Mouse (Mus musculus): Measurements from ENCODE around the gene Slc38a3. TPM values are rescaled to one million over a fixed set of nuclear protein-coding genes. Genes with fewer than 3 reads are reported as not detected.

The Slc38a3 gene
- polyA plus RNA-seq, 2 experiments = 19.7 to 23.5 TPM

DNA sequence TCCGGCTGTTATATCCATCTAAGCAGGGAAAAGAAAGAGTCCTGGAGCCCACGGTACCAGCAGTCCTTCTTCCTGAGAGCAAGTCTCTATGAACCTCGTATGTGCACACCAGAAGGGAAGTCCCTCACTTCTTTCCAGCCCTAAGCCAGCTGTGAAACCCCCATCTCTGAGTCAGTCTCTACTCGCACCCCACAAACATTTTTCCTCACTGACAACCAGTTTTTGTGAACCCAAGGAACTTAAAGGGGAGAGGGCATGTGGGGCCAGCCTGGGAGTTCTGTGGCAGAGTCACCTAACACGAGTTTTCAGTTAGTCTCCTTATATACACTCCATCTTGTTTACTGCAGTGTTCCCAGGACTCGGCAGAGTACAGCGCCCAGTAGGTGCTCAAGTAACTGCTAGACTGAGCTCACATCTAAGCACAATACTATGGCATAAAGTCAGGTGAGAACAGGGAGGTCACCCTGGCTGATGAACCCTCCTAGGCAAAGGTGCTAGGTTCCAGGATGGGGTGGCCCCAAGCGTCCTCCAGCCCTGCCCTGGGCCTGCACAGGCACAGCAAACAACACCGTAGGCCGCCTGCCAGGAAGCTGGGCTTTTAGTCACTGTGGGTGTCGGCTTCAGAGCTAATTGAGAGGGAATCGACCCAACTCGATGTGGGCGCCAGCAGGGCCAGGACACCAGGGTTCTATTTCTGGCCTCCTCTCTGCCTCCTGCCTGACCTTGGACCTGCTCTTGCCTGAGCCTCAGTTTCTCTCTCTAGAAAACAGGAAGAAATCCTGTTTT lies 34.2 kb upstream of the Slc38a3 start:
- Histone ChIP-seq H3K9ac (replicated peaks) (no peak overlapping the region), H3K4me1 (replicated peaks; ENCODE audit: control insufficient read depth in 2 of 2, insufficient read depth in 2 of 2, low read length in 1 of 2) (no peaks in the 10 kb centered on the region; a peak in 1 of 4 replicates), H3K9me3 (ENCODE audit: control insufficient read depth, low read length) (no peaks in the 10 kb centered on the region), H3K27me3 (ENCODE audit: control insufficient read depth, insufficient read depth, low read length) (peaks cover 29% of the 10 kb centered on the region), H3K27ac (no peak overlapping the region), H3K36me3 (replicated peaks; ENCODE audit: control insufficient read depth, insufficient read depth, low read depth) (no peaks in the 10 kb centered on the region), H3K4me2 (ENCODE audit: low read depth) (no peak overlapping the region), H3K4me3 (ENCODE audit: insufficient read depth in 1 of 2, low read depth in 2 of 2, low read length in 2 of 2) (no peak overlapping the region)
- WGBS (ENCODE audit: insufficient replicate concordance) = 47% methylated on average over 14 of the region's 14 CpGs
- TF ChIP-seq CTCF (IDR thresholded peaks at IDR 0.05; ENCODE audit: low read depth) = no peak
- TF ChIP-seq EP300 (IDR thresholded peaks at IDR 0.05; ENCODE audit: low read depth) = no peak
- DNase-seq (ENCODE audit: low read depth in 3 of 3, low spot score in 3 of 3) (no peak), ATAC-seq (ENCODE audit: insufficient read depth) (no peak)

GRCm38 (mm10) chr9:107702606-107703185 lies 33.4 kb upstream of the Slc38a3 start:
- Histone ChIP-seq H3K9ac (replicated peaks) (no peak overlapping the region), H3K4me3 (ENCODE audit: insufficient read depth in 1 of 2, low read depth in 2 of 2, low read length in 2 of 2) (no peak overlapping the region), H3K9me3 (ENCODE audit: control insufficient read depth, low read length) (no peaks in the 10 kb centered on the region), H3K27ac (no peak overlapping the region), H3K4me2 (ENCODE audit: low read depth) (no peak overlapping the region), H3K4me1 (replicated peaks; ENCODE audit: control insufficient read depth in 2 of 2, insufficient read depth in 2 of 2, low read length in 1 of 2) (no peaks in the 10 kb centered on the region; a peak in 1 of 4 replicates), H3K27me3 (ENCODE audit: control insufficient read depth, insufficient read depth, low read length) (peaks cover 21% of the 10 kb centered on the region), H3K36me3 (replicated peaks; ENCODE audit: control insufficient read depth, insufficient read depth, low read depth) (no peaks in the 10 kb centered on the region)
- 60% methylated on average over 3 of the region's 3 CpGs for WGBS (ENCODE audit: insufficient replicate concordance)
- DNase-seq (ENCODE audit: low read depth in 3 of 3, low spot score in 3 of 3) = no peak
- no peak for ATAC-seq (ENCODE audit: insufficient read depth)
- TF ChIP-seq EP300 (IDR thresholded peaks at IDR 0.05; ENCODE audit: low read depth) = no peak
- no peak for TF ChIP-seq CTCF (IDR thresholded peaks at IDR 0.05; ENCODE audit: low read depth)

DNA sequence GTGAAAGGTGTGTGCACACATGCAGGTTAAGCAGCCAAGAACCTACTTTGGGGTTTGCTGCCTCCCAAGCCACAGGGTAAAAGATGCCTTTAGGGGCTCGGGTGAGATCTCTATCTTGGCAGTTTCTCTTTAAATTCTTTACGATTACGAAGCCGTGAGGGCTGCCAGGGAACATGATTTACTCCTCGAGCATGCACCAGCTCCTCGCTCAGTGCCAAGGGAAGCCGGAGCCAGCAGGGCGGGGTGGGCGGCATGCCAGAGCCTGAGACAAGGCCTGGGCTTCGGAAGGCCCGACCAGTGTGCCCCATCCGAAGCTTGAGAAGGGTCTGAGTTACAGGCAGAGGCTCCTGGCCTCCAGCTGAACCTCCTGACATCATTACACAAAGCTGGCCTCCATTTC lies 32.3 kb upstream of the Slc38a3 start:
- peaks cover 0 to 2% of the 10 kb centered on the region in 2 experiments; a peak in 1 of 4 replicates for H3K4me1 ChIP-seq (replicated peaks; ENCODE audit: control insufficient read depth in 2 of 2, insufficient read depth in 2 of 2, low read length in 1 of 2)
- H3K36me3 ChIP-seq (replicated peaks; ENCODE audit: control insufficient read depth, insufficient read depth, low read depth) = no peaks in the 10 kb centered on the region
- H3K27ac ChIP-seq = no peak overlapping the region
- no peak for TF ChIP-seq CTCF (IDR thresholded peaks at IDR 0.05; ENCODE audit: low read depth)
- H3K9ac ChIP-seq (replicated peaks) = no peak overlapping the region
- H3K27me3 ChIP-seq (ENCODE audit: control insufficient read depth, insufficient read depth, low read length) = peaks cover 10% of the 10 kb centered on the region
- DNase-seq (ENCODE audit: low read depth in 3 of 3, low spot score in 3 of 3) (no peak), ATAC-seq (ENCODE audit: insufficient read depth) (no peak)
- no peaks in the 10 kb centered on the region for H3K9me3 ChIP-seq (ENCODE audit: control insufficient read depth, low read length)
- H3K4me3 ChIP-seq (ENCODE audit: insufficient read depth in 1 of 2, low read depth in 2 of 2, low read length in 2 of 2) = no peak overlapping the region
- H3K4me2 ChIP-seq (ENCODE audit: low read depth) = no peak overlapping the region
- WGBS (ENCODE audit: insufficient replicate concordance) = 57% methylated on average over 12 of the region's 12 CpGs

DNA sequence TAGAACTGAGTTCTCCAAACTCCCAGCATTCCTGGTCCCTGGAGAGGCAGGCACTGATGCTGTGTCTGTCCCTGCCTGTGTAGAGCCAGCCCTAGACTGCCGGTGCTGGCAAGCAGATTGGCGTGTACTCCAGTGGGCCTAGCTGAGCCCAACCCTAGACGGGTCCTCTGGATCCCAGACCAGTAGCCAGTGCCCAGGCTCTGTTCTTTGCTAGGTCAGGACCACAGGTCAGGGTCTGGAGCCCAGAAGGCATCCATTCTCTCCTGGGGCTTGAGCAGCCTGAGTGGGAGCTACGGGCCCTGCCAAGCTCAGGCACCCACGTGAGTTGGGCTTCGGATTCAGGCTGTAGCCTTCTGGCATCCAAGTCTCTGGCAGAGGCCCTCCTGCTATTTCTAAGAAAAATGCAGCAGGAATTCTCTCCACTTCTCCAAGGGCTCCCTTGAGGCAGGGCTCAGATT lies 30.8 kb upstream of the Slc38a3 start:
- Histone ChIP-seq H3K9ac (replicated peaks) (no peak overlapping the region), H3K27me3 (ENCODE audit: control insufficient read depth, insufficient read depth, low read length) (no peaks in the 10 kb centered on the region), H3K4me1 (replicated peaks; ENCODE audit: control insufficient read depth in 2 of 2, insufficient read depth in 2 of 2, low read length in 1 of 2) (peaks cover 0 to 2% of the 10 kb centered on the region in 2 experiments; a peak in 1 of 4 replicates), H3K36me3 (replicated peaks; ENCODE audit: control insufficient read depth, insufficient read depth, low read depth) (no peaks in the 10 kb centered on the region), H3K9me3 (ENCODE audit: control insufficient read depth, low read length) (no peaks in the 10 kb centered on the region), H3K4me3 (ENCODE audit: insufficient read depth in 1 of 2, low read depth in 2 of 2, low read length in 2 of 2) (no peak overlapping the region), H3K27ac (no peak overlapping the region), H3K4me2 (ENCODE audit: low read depth) (no peak overlapping the region)
- TF ChIP-seq EP300 (IDR thresholded peaks at IDR 0.05; ENCODE audit: low read depth) = no peak
- no peak for TF ChIP-seq CTCF (IDR thresholded peaks at IDR 0.05; ENCODE audit: low read depth)
- WGBS (ENCODE audit: insufficient replicate concordance) = 50% methylated on average over 6 of the region's 6 CpGs
- no peak for DNase-seq (ENCODE audit: low read depth in 3 of 3, low spot score in 3 of 3)
- no peak for ATAC-seq (ENCODE audit: insufficient read depth)

DNA sequence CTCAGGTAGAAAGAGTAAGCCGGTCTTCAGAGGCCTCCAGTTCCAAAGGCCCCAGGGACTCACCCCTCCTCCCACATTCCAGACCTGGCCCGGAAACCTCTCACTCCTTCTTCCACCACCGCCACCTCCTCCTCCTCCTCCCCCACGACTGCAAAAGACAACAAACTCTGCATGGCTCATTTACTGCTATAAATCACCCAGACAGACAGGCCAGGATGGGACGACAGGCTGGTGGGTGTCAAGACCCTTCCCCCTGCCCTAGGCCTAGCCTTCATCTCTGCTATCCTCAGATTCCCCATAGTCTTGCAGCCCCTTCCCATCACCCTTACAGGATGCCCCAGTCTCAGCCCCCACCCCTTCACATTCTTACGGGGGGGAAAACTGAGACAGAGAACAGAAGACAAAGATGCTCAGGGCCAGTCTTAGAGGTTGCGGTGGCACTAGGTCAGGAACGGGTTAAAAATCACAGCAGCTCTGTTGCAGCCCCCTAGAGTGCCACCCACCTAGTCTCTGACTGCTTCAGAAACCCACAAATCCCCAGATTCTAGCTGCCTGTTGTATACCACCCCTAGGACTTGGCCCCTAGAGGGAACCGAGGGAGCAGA lies 30.1 kb upstream of the Slc38a3 start:
- no peak overlapping the region for H3K4me3 ChIP-seq (ENCODE audit: insufficient read depth in 1 of 2, low read depth in 2 of 2, low read length in 2 of 2)
- H3K9ac ChIP-seq (replicated peaks) = no peak overlapping the region
- H3K4me1 ChIP-seq (replicated peaks; ENCODE audit: control insufficient read depth in 2 of 2, insufficient read depth in 2 of 2, low read length in 1 of 2) = peaks cover 0 to 2% of the 10 kb centered on the region in 2 experiments; a peak in 1 of 4 replicates
- WGBS (ENCODE audit: insufficient replicate concordance) = 35% methylated on average over 9 of the region's 9 CpGs
- H3K36me3 ChIP-seq (replicated peaks; ENCODE audit: control insufficient read depth, insufficient read depth, low read depth) = no peaks in the 10 kb centered on the region
- TF ChIP-seq CTCF (IDR thresholded peaks at IDR 0.05; ENCODE audit: low read depth) (no peak), EP300 (IDR thresholded peaks at IDR 0.05; ENCODE audit: low read depth) (no peak)
- H3K4me2 ChIP-seq (ENCODE audit: low read depth) = no peak overlapping the region
- H3K9me3 ChIP-seq (ENCODE audit: control insufficient read depth, low read length) = no peaks in the 10 kb centered on the region
- H3K27me3 ChIP-seq (ENCODE audit: control insufficient read depth, insufficient read depth, low read length) = no peaks in the 10 kb centered on the region
- ATAC-seq (ENCODE audit: insufficient read depth) = no peak
- H3K27ac ChIP-seq = no peak overlapping the region
- no peak for DNase-seq (ENCODE audit: low read depth in 3 of 3, low spot score in 3 of 3)

Data from liver, embryonic 14.5 days (tissue).